Mouse (Mus musculus) bone marrow macrophage, adult 2 months (primary cell): ENCODE data around the gene Hapln3.

Experiments
- CTCF ChIP-seq: IDR thresholded peaks from 2 replicates; pipeline ENCODE4 v1.5.1; 2012; ENCODE audit warnings: low read depth, mild to moderate bottlenecking, low read length, moderate library complexity
- POLR2A ChIP-seq: IDR thresholded peaks from 2 replicates; pipeline ENCODE4 v1.6.1; 2012; ENCODE audit warnings: mild to moderate bottlenecking, low read depth, low read length, borderline replicate concordance

DNA sequence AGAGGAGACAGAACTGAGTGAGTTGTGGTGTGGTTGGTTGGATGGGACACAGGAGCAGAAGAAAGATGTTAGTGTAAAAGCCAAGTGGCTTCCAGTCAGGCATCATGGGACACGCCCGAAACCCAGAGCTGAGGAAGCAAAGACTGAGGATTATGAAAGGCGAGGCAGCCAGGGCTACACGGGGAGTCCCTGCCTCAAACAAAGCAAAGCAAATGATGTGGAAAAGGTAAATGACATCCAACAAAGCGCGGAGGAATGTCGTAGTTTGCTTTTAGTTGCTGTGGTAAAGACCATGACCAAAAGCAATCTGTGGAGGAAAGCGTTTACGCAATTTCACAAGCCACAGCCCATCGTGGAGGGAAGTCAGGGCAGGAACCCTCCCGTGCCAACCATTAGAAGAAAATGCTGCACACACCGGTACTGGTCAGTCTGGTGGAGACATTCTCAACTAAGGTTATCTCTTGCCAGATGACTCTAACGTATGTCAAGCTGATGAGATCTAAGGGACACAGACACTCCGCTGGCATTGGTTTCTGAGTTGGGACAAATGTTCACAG is 36.3 kb upstream of the Hapln3 start:
- TF ChIP-seq POLR2A: no peak
- no peak for TF ChIP-seq CTCF
